Mouse (Mus musculus) heart, postnatal 0 days (tissue): ENCODE results near the gene Gm11992. TPM values are rescaled to one million over a fixed set of nuclear protein-coding genes. Genes with fewer than 3 reads are reported as not detected.

Experiments used
- ATAC-seq: fragments of 200-750 bp; cut with Nextera tagmentation; 2 replicates; pipeline ENCODE4 v1.8.0; 2017; ENCODE audit warnings: low read depth, moderate number of reproducible peaks, moderate library complexity; ENCODE audit not compliant: insufficient read depth
- DNase-seq: peaks from one replicate; pipeline ENCODE4 v3.0.0-alpha.2; 2016; ENCODE audit warnings: low spot score
- H3K27ac ChIP-seq: fragments of 300-500 bp; sonication (generic); 2 replicates; pipeline ENCODE4 v1.5.1; 2014; ENCODE audit warnings: low read depth, mild to moderate bottlenecking
- H3K27me3 ChIP-seq: fragments of 300-500 bp; sonication (generic); 2 replicates; pipeline ENCODE4 v1.6.1; 2014; ENCODE audit warnings: low read length, mixed read lengths; ENCODE audit not compliant: control insufficient read depth, insufficient read depth
- H3K36me3 ChIP-seq: fragments of 300-500 bp; sonication (generic); replicated peaks from 2 replicates; pipeline ENCODE4 v1.6.1; 2014; ENCODE audit warnings: low read length, mixed read lengths; ENCODE audit not compliant: control insufficient read depth, insufficient read depth
- H3K4me1 ChIP-seq: fragments of 300-500 bp; sonication (generic); 2 replicates; pipeline ENCODE4 v1.6.1; 2014; ENCODE audit warnings: antibody characterized with exemption; ENCODE audit not compliant: control insufficient read depth, insufficient read depth
- H3K4me2 ChIP-seq: fragments of 300-500 bp; sonication (generic); 2 replicates; pipeline ENCODE4 v1.6.1; 2014; ENCODE audit warnings: low read depth, mild to moderate bottlenecking, low read length, moderate library complexity
- H3K4me3 ChIP-seq: fragments of 300-500 bp; sonication (generic); 2 replicates; pipeline ENCODE4 v1.5.1; 2014; ENCODE audit warnings: low read depth, low read length
- H3K9ac ChIP-seq: fragments of 300-500 bp; sonication (generic); replicated peaks from 2 replicates; pipeline ENCODE4 v1.6.1; 2014; ENCODE audit warnings: low read depth, low read length, mixed read lengths
- H3K9me3 ChIP-seq: fragments of 300-500 bp; sonication (generic); replicated peaks from 2 replicates; pipeline ENCODE4 v1.6.1; 2016; ENCODE audit warnings: low read length; ENCODE audit not compliant: control insufficient read depth
- CTCF ChIP-seq: IDR thresholded peaks from 2 replicates; pipeline ENCODE4 v1.5.1; 2016; ENCODE audit warnings: antibody characterized with exemption, control low read depth, low read depth
- EP300 ChIP-seq: IDR thresholded peaks from 2 replicates; pipeline ENCODE4 v1.6.1; 2016; ENCODE audit warnings: antibody characterized with exemption, low read depth
- WGBS: fragments of 180-500 bp; shearing (Covaris S2); extraction: QIAGEN DNeasy Blood & Tissue Kit; methylation state at CpG from one replicate; pipeline ENCODE4 v1.1.7; 2014; 5-methylcytosine and 5-hydroxymethylcytosine counted together
- polyA plus RNA-seq: library from polyadenylated mRNA; unstranded; fragments of >200 nt; fragmentation: Nextera tagmentation; extraction: Ambion mirVana; gene quantifications from 2 replicates; pipeline ENCODE4 v1.2.1, GENCODE M21; 2015
- total RNA-seq: library from RNA; depleted of rRNA; stranded (reverse); fragments of >200 nt; gene quantifications from 2 replicates; pipeline ENCODE4 v1.2.3, GENCODE M21; 2014; ENCODE audit warnings: low replicate concordance

Gene Gm11992
- total and polyA plus RNA-seq, 2 experiments from 2014 or later: 7.7 to 11.3 TPM

GRCm38 (mm10) chr11:9056937-9057336, 8.5 kb downstream of the Gm11992 start:
- 87% methylated on average over 2 of the region's 2 CpGs for WGBS
- Histone ChIP-seq H3K4me3 (no peak overlapping the region), H3K4me1 (no peaks in the 10 kb centered on the region), H3K4me2 (no peak overlapping the region), H3K36me3 (no peaks in the 10 kb centered on the region; the same call in 1 of the 2 replicates), H3K27me3 (no peaks in the 10 kb centered on the region), H3K9ac (no peak overlapping the region), H3K9me3 (no peaks in the 10 kb centered on the region), H3K27ac (no peak overlapping the region)
- TF ChIP-seq EP300 (no peak), CTCF (no peak)
- DNase-seq (no peak), ATAC-seq (no peak)

- no peak overlapping the region for H3K9ac ChIP-seq
- H3K4me3 ChIP-seq: no peak overlapping the region
- 77% methylated on average over 4 of the region's 4 CpGs for WGBS
- no peak overlapping the region for H3K4me2 ChIP-seq
- H3K36me3 ChIP-seq: no peaks in the 10 kb centered on the region; the same call in 1 of the 2 replicates
- no peaks in the 10 kb centered on the region for H3K27me3 ChIP-seq
- ATAC-seq (no peak), DNase-seq (no peak)
- TF ChIP-seq CTCF (no peak), EP300 (no peak)
- no peaks in the 10 kb centered on the region for H3K9me3 ChIP-seq
- no peaks in the 10 kb centered on the region for H3K4me1 ChIP-seq
- no peak overlapping the region for H3K27ac ChIP-seq
Observed at GRCm38 (mm10) chr11:9057711-9058110, 9.3 kb downstream of the Gm11992 start.

- no peaks in the 10 kb centered on the region; the same call in 1 of the 2 replicates for H3K36me3 ChIP-seq
- TF ChIP-seq EP300 (no peak), CTCF (no peak)
- H3K27ac ChIP-seq: no peak overlapping the region
- no peak overlapping the region for H3K4me3 ChIP-seq
- 71% methylated on average over 1 of the region's 1 CpGs for WGBS
- H3K27me3 ChIP-seq: no peaks in the 10 kb centered on the region
- H3K9me3 ChIP-seq: no peaks in the 10 kb centered on the region
- no peak for ATAC-seq
- DNase-seq: no peak
- no peaks in the 10 kb centered on the region for H3K4me1 ChIP-seq
- no peak overlapping the region for H3K9ac ChIP-seq
- H3K4me2 ChIP-seq: no peak overlapping the region
Observed at GRCm38 (mm10) chr11:9060029-9060428, 11.6 kb downstream of the Gm11992 start.

GRCm38 (mm10) chr11:9060484-9060883, 12.1 kb downstream of the Gm11992 start:
- Histone ChIP-seq H3K4me3 (no peak overlapping the region), H3K9me3 (no peaks in the 10 kb centered on the region), H3K36me3 (no peaks in the 10 kb centered on the region; the same call in 1 of the 2 replicates), H3K27me3 (no peaks in the 10 kb centered on the region), H3K4me2 (no peak overlapping the region), H3K27ac (no peak overlapping the region), H3K9ac (no peak overlapping the region), H3K4me1 (no peaks in the 10 kb centered on the region)
- no peak for ATAC-seq
- DNase-seq: no peak
- no peak for TF ChIP-seq CTCF
- TF ChIP-seq EP300: no peak
- 40% methylated on average over 5 of the region's 5 CpGs for WGBS

- no peak overlapping the region for H3K9ac ChIP-seq
- WGBS: 86% methylated on average over 3 of the region's 3 CpGs
- ATAC-seq: no peak
- H3K9me3 ChIP-seq: no peaks in the 10 kb centered on the region
- no peaks in the 10 kb centered on the region for H3K27me3 ChIP-seq
- H3K27ac ChIP-seq: no peak overlapping the region
- no peaks in the 10 kb centered on the region for H3K36me3 ChIP-seq
- no peak overlapping the region for H3K4me3 ChIP-seq
- DNase-seq: no peak
- no peaks in the 10 kb centered on the region for H3K4me1 ChIP-seq
- TF ChIP-seq EP300 (no peak), CTCF (no peak)
- H3K4me2 ChIP-seq: no peak overlapping the region
Observed at GRCm38 (mm10) chr11:9076444-9076843, 28.1 kb downstream of the Gm11992 start.

GRCm38 (mm10) chr11:9113189-9113588, 64.8 kb downstream of the Gm11992 start:
- WGBS: 57% methylated on average over 2 of the region's 2 CpGs
- Histone ChIP-seq H3K9ac (no peak overlapping the region), H3K36me3 (no peaks in the 10 kb centered on the region), H3K27ac (no peak overlapping the region), H3K4me1 (peaks cover 9% of the 10 kb centered on the region), H3K9me3 (no peaks in the 10 kb centered on the region), H3K27me3 (0 out of 2 replicates have a peak, but pooled peaks cover 3% of the 10 kb centered on the region), H3K4me3 (no peak overlapping the region), H3K4me2 (no peak overlapping the region)
- DNase-seq: no peak
- ATAC-seq: no peak
- TF ChIP-seq EP300: no peak
- no peak for TF ChIP-seq CTCF
